Mouse (Mus musculus): ENCODE results near the gene R3hdm2. TPM values are rescaled to one million over a fixed set of nuclear protein-coding genes. Genes with fewer than 3 reads are reported as not detected.
A peak's percentile ranks its signal among the peaks of the same experiment; 100 is the strongest.

Gene R3hdm2
- polyA plus RNA-seq, 1 experiment from 2014 or later, result 26.7 TPM

- DNase-seq (ENCODE audit: low spot score), result no peak
These were observed 136.6 kb downstream of the R3hdm2 start for GRCm38 (mm10) chr10:127516576-127517260.

- DNase-seq (ENCODE audit: low spot score), result no peak
These were observed 137.8 kb downstream of the R3hdm2 start for GRCm38 (mm10) chr10:127517941-127518340.

GRCm38 (mm10) chr10:127519041-127519701, 139.0 kb downstream of the R3hdm2 start:
- DNase-seq (ENCODE audit: low spot score), result no peak

- no peak for DNase-seq (ENCODE audit: low spot score)
These were observed 140.0 kb downstream of the R3hdm2 start for GRCm38 (mm10) chr10:127519903-127520713.

GRCm38 (mm10) chr10:127520714-127521357, 140.7 kb downstream of the R3hdm2 start:
- no peak for DNase-seq (ENCODE audit: low spot score)

GRCm38 (mm10) chr10:127521611-127522080, 141.5 kb downstream of the R3hdm2 start:
- DNase-seq (ENCODE audit: low spot score), result no peak

- DNase-seq (ENCODE audit: low spot score), result peak; percentile 95
These were observed 142.0 kb downstream of the R3hdm2 start, which contains the start of gene Shmt2 for GRCm38 (mm10) chr10:127522088-127522581. Gene Shmt2 (minus strand): TSS chr10:127522444.

GRCm38 (mm10) chr10:127524646-127525255, 144.6 kb downstream of the R3hdm2 start:
- DNase-seq (ENCODE audit: low spot score), result no peak

- DNase-seq (ENCODE audit: low spot score), result peak; percentile 71
These were observed 145.9 kb downstream of the R3hdm2 start for GRCm38 (mm10) chr10:127526048-127526447.

GRCm38 (mm10) chr10:127526681-127527080, 146.6 kb downstream of the R3hdm2 start:
- no peak for DNase-seq (ENCODE audit: low spot score)

GRCm38 (mm10) chr10:127527481-127527880, 147.4 kb downstream of the R3hdm2 start:
- no peak for DNase-seq (ENCODE audit: low spot score)

- DNase-seq (ENCODE audit: low spot score), result no peak
These were observed 150.8 kb downstream of the R3hdm2 start for GRCm38 (mm10) chr10:127530945-127531344.

GRCm38 (mm10) chr10:127531548-127531947, 151.4 kb downstream of the R3hdm2 start:
- DNase-seq (ENCODE audit: low spot score), result no peak

- DNase-seq (ENCODE audit: low spot score), result no peak
These were observed 154.2 kb downstream of the R3hdm2 start, which contains the start of gene Nxph4 for GRCm38 (mm10) chr10:127534036-127534928. Gene Nxph4 (minus strand): TSS chr10:127534559.

- DNase-seq (ENCODE audit: low spot score), result no peak
These were observed 154.8 kb downstream of the R3hdm2 start for GRCm38 (mm10) chr10:127534929-127535384.

- DNase-seq (ENCODE audit: low spot score), result peak; percentile 59
These were observed 156.6 kb downstream of the R3hdm2 start for GRCm38 (mm10) chr10:127536586-127537314.

- DNase-seq (ENCODE audit: low spot score), result peak; percentile 59
These were observed 157.9 kb downstream of the R3hdm2 start for GRCm38 (mm10) chr10:127537854-127538583.

- no peak for DNase-seq (ENCODE audit: low spot score)
These were observed 161.4 kb downstream of the R3hdm2 start for GRCm38 (mm10) chr10:127541510-127541909.
